Mouse (Mus musculus): ENCODE measurements around the gene Olfr1293-ps. TPM values are rescaled to one million over a fixed set of nuclear protein-coding genes. Genes with fewer than 3 reads are reported as not detected.

Olfr1293-ps gene
- not detected in 2 replicates for polyA plus RNA-seq (2016; fragmentation: Nextera tagmentation; extraction: Ambion mirVana)

- WGBS = 70% methylated on average over 1 of the region's 1 CpGs
- no peaks in the 10 kb centered on the region for H3K9me3 ChIP-seq
- DNase-seq (ENCODE audit: low spot score) = no peak
- no peaks in the 10 kb centered on the region for H3K27me3 ChIP-seq (ENCODE audit: insufficient read depth, poor library complexity, severe bottlenecking)
- H3K36me3 ChIP-seq = no peaks in the 10 kb centered on the region
- no peak within 1 kb of the TSS for H3K27ac ChIP-seq
- H3K4me1 ChIP-seq = no peaks in the 10 kb centered on the region
- no peak within 1 kb of the TSS for H3K4me3 ChIP-seq
Measured at GRCm38 (mm10) chr2:111524903-111525302, at the start of gene Olfr1293-ps. Gene Olfr1293-ps, plus strand, starts transcription at chr2:111525203.

GRCm38 (mm10) chr2:111480519-111480918, 44.5 kb upstream of the Olfr1293-ps start, which contains the start of gene Olfr1289:
Gene Olfr1289, plus strand, starts transcription at chr2:111480819.
- no peak within 1 kb of the TSS for H3K27ac ChIP-seq
- H3K36me3 ChIP-seq = no peaks in the 10 kb centered on the region
- no peak for DNase-seq (ENCODE audit: low spot score)
- H3K4me3 ChIP-seq = no peak within 1 kb of the TSS
- no peaks in the 10 kb centered on the region for H3K9me3 ChIP-seq
- H3K27me3 ChIP-seq (ENCODE audit: insufficient read depth, poor library complexity, severe bottlenecking) = no peaks in the 10 kb centered on the region
- no peaks in the 10 kb centered on the region for H3K4me1 ChIP-seq
- 74% methylated on average over 1 of the region's 1 CpGs for WGBS

- DNase-seq (ENCODE audit: low spot score) = no peak
- no peaks in the 10 kb centered on the region for H3K27me3 ChIP-seq (ENCODE audit: insufficient read depth, poor library complexity, severe bottlenecking)
Measured at GRCm38 (mm10) chr2:111493729-111494128, 31.3 kb upstream of the Olfr1293-ps start, which contains the start of gene Olfr1290. Gene Olfr1290, minus strand, starts transcription at chr2:111493829.

GRCm38 (mm10) chr2:111496880-111497279, 28.1 kb upstream of the Olfr1293-ps start, which contains the start of gene Olfr1291-ps1:
Gene Olfr1291-ps1, plus strand, starts transcription at chr2:111497180.
- H3K27me3 ChIP-seq (ENCODE audit: insufficient read depth, poor library complexity, severe bottlenecking) = no peaks in the 10 kb centered on the region
- no peak for DNase-seq (ENCODE audit: low spot score)
- H3K4me3 ChIP-seq = no peak within 1 kb of the TSS
- 86% methylated on average over 3 of the region's 3 CpGs for WGBS
- H3K9me3 ChIP-seq = no peaks in the 10 kb centered on the region
- H3K27ac ChIP-seq = no peak within 1 kb of the TSS
- H3K4me1 ChIP-seq = no peaks in the 10 kb centered on the region
- no peaks in the 10 kb centered on the region for H3K36me3 ChIP-seq

More at GRCm38 (mm10) chr2:111493729-111494128, 31.3 kb upstream of the Olfr1293-ps start, which contains the start of gene Olfr1290:
- Histone ChIP-seq H3K27ac (no peak within 1 kb of the TSS), H3K4me3 (no peak within 1 kb of the TSS), H3K4me1 (no peaks in the 10 kb centered on the region), H3K36me3 (no peaks in the 10 kb centered on the region), H3K9me3 (no peaks in the 10 kb centered on the region)
- WGBS = 73% methylated on average over 5 of the region's 5 CpGs

- Histone ChIP-seq H3K4me1 (no peaks in the 10 kb centered on the region), H3K36me3 (no peaks in the 10 kb centered on the region), H3K27ac (no peak overlapping the region), H3K9me3 (0 out of 2 replicates have a peak, but pooled peaks cover 3% of the 10 kb centered on the region), H3K27me3 (ENCODE audit: insufficient read depth, poor library complexity, severe bottlenecking) (no peaks in the 10 kb centered on the region), H3K4me3 (no peak overlapping the region)
- DNase-seq (ENCODE audit: low spot score) = no peak
- 86% methylated on average over 10 of the region's 10 CpGs for WGBS
Measured at GRCm38 (mm10) chr2:111517451-111517850, 7.6 kb upstream of the Olfr1293-ps start.

GRCm38 (mm10) chr2:111540191-111540590, 15.2 kb downstream of the Olfr1293-ps start, which contains the start of gene Olfr1294:
Gene Olfr1294, minus strand, starts transcription at chr2:111540291.
- H3K4me3 ChIP-seq = no peak within 1 kb of the TSS
- DNase-seq (ENCODE audit: low spot score) = no peak
- WGBS = 39% methylated on average over 1 of the region's 1 CpGs
- H3K9me3 ChIP-seq = no peaks in the 10 kb centered on the region
- no peaks in the 10 kb centered on the region for H3K27me3 ChIP-seq (ENCODE audit: insufficient read depth, poor library complexity, severe bottlenecking)
- no peaks in the 10 kb centered on the region for H3K4me1 ChIP-seq
- no peaks in the 10 kb centered on the region for H3K36me3 ChIP-seq
- no peak within 1 kb of the TSS for H3K27ac ChIP-seq

- Histone ChIP-seq H3K36me3 (no peaks in the 10 kb centered on the region), H3K9me3 (no peaks in the 10 kb centered on the region), H3K27ac (no peak within 1 kb of the TSS), H3K4me1 (no peaks in the 10 kb centered on the region), H3K4me3 (no peak within 1 kb of the TSS), H3K27me3 (ENCODE audit: insufficient read depth, poor library complexity, severe bottlenecking) (no peaks in the 10 kb centered on the region)
- no peak for DNase-seq (ENCODE audit: low spot score)
Measured at GRCm38 (mm10) chr2:111569581-111569980, 44.6 kb downstream of the Olfr1293-ps start, which contains the start of gene Olfr1295. Gene Olfr1295, minus strand, starts transcription at chr2:111569681.

Other genes with a start within 250 kb of the Olfr1293-ps start
- gene Olfr1278, start 235.1 kb upstream of the Olfr1293-ps start, polyA plus RNA-seq (2016; fragmentation: Nextera tagmentation; extraction: Ambion mirVana) = not detected in 2 replicates
- gene Olfr1279, start 224.6 kb upstream of the Olfr1293-ps start, polyA plus RNA-seq (2016; fragmentation: Nextera tagmentation; extraction: Ambion mirVana) = 0.04 TPM in 1 of 2 replicates, not detected in the other
- not detected in 2 replicates for gene Olfr1280, start 211.2 kb upstream of the Olfr1293-ps start, polyA plus RNA-seq (2016; fragmentation: Nextera tagmentation; extraction: Ambion mirVana)
- gene Olfr1281, start 198.7 kb upstream of the Olfr1293-ps start, polyA plus RNA-seq (2016; fragmentation: Nextera tagmentation; extraction: Ambion mirVana) = not detected in 2 replicates
- gene Olfr1282, start 189.1 kb upstream of the Olfr1293-ps start, polyA plus RNA-seq (2016; fragmentation: Nextera tagmentation; extraction: Ambion mirVana) = not detected in 2 replicates
- gene Olfr1283, start 158.4 kb upstream of the Olfr1293-ps start, polyA plus RNA-seq (2016; fragmentation: Nextera tagmentation; extraction: Ambion mirVana) = not detected in 2 replicates
- not detected in 2 replicates for gene Olfr1284, start 149.7 kb upstream of the Olfr1293-ps start, polyA plus RNA-seq (2016; fragmentation: Nextera tagmentation; extraction: Ambion mirVana)
- not detected in 2 replicates for gene Olfr1286, start 102.1 kb upstream of the Olfr1293-ps start, polyA plus RNA-seq (2016; fragmentation: Nextera tagmentation; extraction: Ambion mirVana)
- gene Olfr1287, start 76.1 kb upstream of the Olfr1293-ps start, polyA plus RNA-seq (2016; fragmentation: Nextera tagmentation; extraction: Ambion mirVana) = not detected in 2 replicates
- gene Olfr1288, start 51.1 kb upstream of the Olfr1293-ps start, polyA plus RNA-seq (2016; fragmentation: Nextera tagmentation; extraction: Ambion mirVana) = not detected in 2 replicates
- gene Olfr1289, start 44.4 kb upstream of the Olfr1293-ps start, polyA plus RNA-seq (2016; fragmentation: Nextera tagmentation; extraction: Ambion mirVana) = not detected in 2 replicates
- gene Olfr1290, start 31.4 kb upstream of the Olfr1293-ps start, polyA plus RNA-seq (2016; fragmentation: Nextera tagmentation; extraction: Ambion mirVana) = 0.15 and 0.31 TPM in 2 replicates
- 0.09 TPM in 1 of 2 replicates, not detected in the other for gene Olfr1291-ps1, start 28.0 kb upstream of the Olfr1293-ps start, polyA plus RNA-seq (2016; fragmentation: Nextera tagmentation; extraction: Ambion mirVana)
- gene Olfr1294, start 15.1 kb downstream of the Olfr1293-ps start, polyA plus RNA-seq (2016; fragmentation: Nextera tagmentation; extraction: Ambion mirVana) = not detected in 2 replicates
- not detected in 2 replicates for gene Olfr1295, start 44.5 kb downstream of the Olfr1293-ps start, polyA plus RNA-seq (2016; fragmentation: Nextera tagmentation; extraction: Ambion mirVana)
- gene Olfr1297, start 101.3 kb downstream of the Olfr1293-ps start, polyA plus RNA-seq (2016; fragmentation: Nextera tagmentation; extraction: Ambion mirVana) = not detected in 2 replicates
- gene Olfr1298, start 124.0 kb downstream of the Olfr1293-ps start, polyA plus RNA-seq (2016; fragmentation: Nextera tagmentation; extraction: Ambion mirVana) = not detected in 2 replicates
- gene Olfr1299, start 136.2 kb downstream of the Olfr1293-ps start, polyA plus RNA-seq (2016; fragmentation: Nextera tagmentation; extraction: Ambion mirVana) = not detected in 2 replicates
- gene Olfr1301, start 225.8 kb downstream of the Olfr1293-ps start, polyA plus RNA-seq (2016; fragmentation: Nextera tagmentation; extraction: Ambion mirVana) = not detected in 2 replicates